Comparison of ENCODE assay signal across 31 mouse cellular contexts in the genomic region with DNA sequence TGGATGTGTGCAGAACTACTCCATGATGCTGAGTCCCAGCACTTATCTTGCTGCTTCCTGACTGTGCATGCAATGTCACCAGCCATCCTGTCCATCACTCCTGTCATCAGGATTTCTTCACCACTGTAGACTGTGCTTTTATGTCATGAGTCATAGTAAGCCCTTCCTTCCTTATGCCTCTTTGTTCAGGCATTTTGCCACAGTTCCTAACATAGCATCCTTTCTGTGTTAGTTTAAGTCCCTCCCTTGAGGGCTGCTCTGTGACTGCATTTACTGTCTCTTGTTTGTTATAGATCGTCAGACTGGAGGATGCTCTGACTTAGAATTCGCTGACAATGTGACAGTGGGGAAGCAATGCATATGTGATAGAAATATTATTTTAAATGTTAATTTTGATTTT.
"Had no signal": no experiment of that assay in that cellular context is flagged by ENCODE, and none has a peak within 500 bp of the region (broad histone marks: within the 10 kb centered on the region; RNA-seq: fewer than 3 reads in every experiment).

No protein-coding gene starts in this region.

- ATAC-seq: liver, embryonic 12.5 days; liver, postnatal 0 days; midbrain, embryonic 13.5 days; midbrain, embryonic 15.5 days; midbrain, embryonic 16.5 days had no signal

- DNase-seq: left cerebral cortex, postnatal 4 days; liver; liver, embryonic 13.5 days; liver, postnatal 0 days; lung, adult 18-20 months; lung, adult 2 months; lung, embryonic 14.5 days; lung, postnatal 10 days; lung, postnatal 14 days; lung, postnatal 36 days; lung, postnatal 4 days; midbrain, embryonic 14.5 days had no signal

- H3K27ac ChIP-seq: limb, embryonic 10.5 days; limb, embryonic 12.5 days; limb, embryonic 13.5 days; limb, embryonic 15.5 days; liver, embryonic 12.5 days; liver, embryonic 13.5 days; liver, embryonic 14.5 days; liver, embryonic 15.5 days; lung, embryonic 15.5 days; macrophage; midbrain, embryonic 10.5 days; midbrain, embryonic 12.5 days; midbrain, embryonic 13.5 days; midbrain, embryonic 15.5 days; neural tube, embryonic 12.5 days had no signal

- H3K9me3 ChIP-seq: limb, embryonic 10.5 days; limb, embryonic 12.5 days; limb, embryonic 13.5 days; limb, embryonic 15.5 days; liver, embryonic 15.5 days; lung, embryonic 15.5 days; midbrain, embryonic 10.5 days; midbrain, embryonic 12.5 days; midbrain, embryonic 13.5 days; midbrain, embryonic 15.5 days; neural tube, embryonic 12.5 days had no signal

- H3K27me3 ChIP-seq: limb, embryonic 12.5 days; limb, embryonic 13.5 days; limb, embryonic 15.5 days; liver, embryonic 12.5 days; liver, embryonic 13.5 days; liver, embryonic 15.5 days; lung, embryonic 15.5 days; megakaryocyte, embryonic 14.5 days; midbrain, embryonic 12.5 days; midbrain, embryonic 13.5 days; midbrain, embryonic 15.5 days; neural tube, embryonic 12.5 days had no signal

- H3K36me3 ChIP-seq: limb, embryonic 10.5 days; limb, embryonic 12.5 days; limb, embryonic 13.5 days; limb, embryonic 15.5 days; liver, embryonic 12.5 days; liver, embryonic 13.5 days; liver, embryonic 15.5 days; lung, embryonic 15.5 days; midbrain, embryonic 10.5 days; midbrain, embryonic 12.5 days; midbrain, embryonic 13.5 days; midbrain, embryonic 15.5 days; neural tube, embryonic 12.5 days had no signal

- H3K4me2 ChIP-seq: limb, embryonic 12.5 days; limb, embryonic 13.5 days; limb, embryonic 15.5 days; liver, embryonic 11.5 days; liver, embryonic 12.5 days; liver, embryonic 13.5 days; liver, embryonic 15.5 days; lung, embryonic 14.5 days; lung, embryonic 15.5 days; midbrain, embryonic 11.5 days; midbrain, embryonic 12.5 days; midbrain, embryonic 13.5 days; midbrain, embryonic 15.5 days; neural tube, embryonic 12.5 days had no signal

- H3K4me3 ChIP-seq: limb, embryonic 10.5 days; limb, embryonic 12.5 days; limb, embryonic 13.5 days; limb, embryonic 15.5 days; liver, embryonic 12.5 days; liver, embryonic 13.5 days; liver, embryonic 15.5 days; lung, embryonic 15.5 days; megakaryocyte, embryonic 14.5 days; midbrain, embryonic 10.5 days; midbrain, embryonic 12.5 days; midbrain, embryonic 13.5 days; midbrain, embryonic 15.5 days; myocyte; neural tube, embryonic 12.5 days had no signal

- H3K9ac ChIP-seq: limb, embryonic 12.5 days; limb, embryonic 13.5 days; limb, embryonic 15.5 days; liver, embryonic 12.5 days; liver, embryonic 13.5 days; liver, embryonic 14.5 days; liver, embryonic 15.5 days; liver, postnatal 0 days; lung, embryonic 14.5 days; lung, embryonic 15.5 days; midbrain, embryonic 12.5 days; midbrain, embryonic 13.5 days; midbrain, embryonic 15.5 days; neural tube, embryonic 12.5 days had no signal

- H3K4me1 ChIP-seq: limb, embryonic 10.5 days; limb, embryonic 12.5 days; limb, embryonic 13.5 days; limb, embryonic 15.5 days; liver, embryonic 12.5 days; liver, embryonic 13.5 days; liver, embryonic 15.5 days; lung, embryonic 15.5 days; megakaryocyte, embryonic 14.5 days; midbrain, embryonic 10.5 days; midbrain, embryonic 12.5 days; midbrain, embryonic 13.5 days; midbrain, embryonic 15.5 days; neural tube, embryonic 12.5 days had no signal
